Mouse (Mus musculus) limb, embryonic 11.5 days (tissue): ENCODE results near the gene Stxbp6. TPM values are rescaled to one million over a fixed set of nuclear protein-coding genes. Genes with fewer than 3 reads are reported as not detected.
A peak's percentile ranks its signal among the peaks of the same experiment; 100 is the strongest.

ENCODE experiments used
- ATAC-seq: fragments of 200-750 bp; cut with Nextera tagmentation; 2 replicates; pipeline ENCODE4 v1.8.0; 2017; ENCODE audit warnings: low read depth; ENCODE audit not compliant: insufficient number of reproducible peaks, low FRiP score, low TSS enrichment
- DNase-seq: peaks from one replicate; pipeline ENCODE4 v3.0.0-alpha.2; 2015; ENCODE audit warnings: low spot score
- H3K27ac ChIP-seq: fragments of 300-500 bp; sonication (generic); replicated peaks from 2 replicates; pipeline ENCODE4 v1.5.1; 2014; ENCODE audit warnings: low read depth, mild to moderate bottlenecking, low read length
- H3K27me3 ChIP-seq: fragments of 300-500 bp; sonication (generic); 2 replicates; pipeline ENCODE4 v1.6.1; 2014; ENCODE audit warnings: mild to moderate bottlenecking, low read length, mixed read lengths; ENCODE audit not compliant: control insufficient read depth, insufficient read depth
- H3K36me3 ChIP-seq: fragments of 300-500 bp; sonication (generic); 2 replicates; pipeline ENCODE4 v1.6.1; 2014; ENCODE audit warnings: mild to moderate bottlenecking, low read length, moderate library complexity, mixed read lengths; ENCODE audit not compliant: control insufficient read depth, insufficient read depth
- H3K4me1 ChIP-seq: fragments of 300-500 bp; sonication (generic); 2 replicates; pipeline ENCODE4 v1.6.1; 2014; ENCODE audit warnings: low read length, mixed read lengths; ENCODE audit not compliant: control insufficient read depth, insufficient read depth
- H3K4me2 ChIP-seq: fragments of 300-500 bp; sonication (generic); 2 replicates; pipeline ENCODE4 v1.6.1; 2014; ENCODE audit warnings: low read depth, mild to moderate bottlenecking, moderate library complexity; ENCODE audit not compliant: severe bottlenecking
- H3K4me3 ChIP-seq: fragments of 300-500 bp; sonication (generic); 2 replicates; pipeline ENCODE4 v1.5.1; 2014; ENCODE audit warnings: low read depth, low read length
- H3K9ac ChIP-seq: fragments of 300-500 bp; sonication (generic); 2 replicates; pipeline ENCODE4 v1.6.1; 2014; ENCODE audit warnings: mild to moderate bottlenecking, low read length
- H3K9me3 ChIP-seq: fragments of 300-500 bp; sonication (generic); 2 replicates; pipeline ENCODE4 v1.6.1; 2016; ENCODE audit warnings: low read length; ENCODE audit not compliant: control insufficient read depth
- WGBS: fragments of 180-500 bp; shearing (Covaris S2); extraction: QIAGEN DNeasy Blood & Tissue Kit; methylation state at CpG from one replicate; pipeline ENCODE4 v1.1.7; 2014; 5-methylcytosine and 5-hydroxymethylcytosine counted together
- polyA plus RNA-seq: library from polyadenylated mRNA; unstranded; fragments of >200 nt; fragmentation: Nextera tagmentation; extraction: Ambion mirVana; gene quantifications from 2 replicates; pipeline ENCODE4 v1.2.1, GENCODE M21; 2014

Stxbp6 gene
- polyA plus RNA-seq, 1 experiment from 2014 or later, result 16.4 TPM

DNA sequence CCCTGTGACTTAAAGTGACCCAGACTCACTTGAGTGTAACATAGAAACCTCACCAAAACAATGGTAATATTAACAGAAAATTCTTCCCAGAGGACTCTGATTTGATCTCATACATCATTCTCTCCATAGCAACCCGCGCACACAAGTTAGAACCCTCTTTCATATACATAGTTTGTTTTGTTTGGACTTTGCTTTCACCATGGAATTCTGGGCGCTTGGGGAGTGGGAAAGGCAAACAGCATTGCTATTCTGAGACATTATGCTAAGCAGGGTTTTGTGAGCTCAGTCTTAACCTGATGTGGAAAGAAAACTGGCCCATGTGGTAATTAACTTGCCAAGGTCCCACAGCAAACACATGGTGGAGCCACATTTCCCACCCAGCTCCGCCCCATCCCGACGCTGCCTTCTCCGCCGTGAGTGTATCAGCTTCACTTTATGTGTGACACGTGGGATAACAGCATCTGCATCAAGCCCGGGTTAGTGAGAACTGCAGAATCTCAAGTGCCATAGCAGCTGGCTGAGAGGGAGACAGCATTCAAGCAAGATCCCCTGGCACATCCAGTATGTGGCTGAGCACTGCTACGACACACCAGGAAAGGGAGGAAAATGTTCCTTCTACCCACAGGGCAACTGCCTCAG is 7.3 kb downstream of the Stxbp6 start:
- Histone ChIP-seq H3K27me3 (no peaks in the 10 kb centered on the region), H3K9ac (no peak overlapping the region), H3K27ac (no peak overlapping the region), H3K36me3 (no peaks in the 10 kb centered on the region), H3K4me1 (peaks cover 23% of the 10 kb centered on the region), H3K4me2 (peak overlapping the region; percentile 22; the same call in 1 of the 2 replicates), H3K9me3 (no peaks in the 10 kb centered on the region), H3K4me3 (no peak overlapping the region)
- ATAC-seq, result no peak; the same call in 1 of the 2 replicates
- DNase-seq, result peak; percentile 48
- 24% methylated on average over 11 of the region's 11 CpGs for WGBS

DNA sequence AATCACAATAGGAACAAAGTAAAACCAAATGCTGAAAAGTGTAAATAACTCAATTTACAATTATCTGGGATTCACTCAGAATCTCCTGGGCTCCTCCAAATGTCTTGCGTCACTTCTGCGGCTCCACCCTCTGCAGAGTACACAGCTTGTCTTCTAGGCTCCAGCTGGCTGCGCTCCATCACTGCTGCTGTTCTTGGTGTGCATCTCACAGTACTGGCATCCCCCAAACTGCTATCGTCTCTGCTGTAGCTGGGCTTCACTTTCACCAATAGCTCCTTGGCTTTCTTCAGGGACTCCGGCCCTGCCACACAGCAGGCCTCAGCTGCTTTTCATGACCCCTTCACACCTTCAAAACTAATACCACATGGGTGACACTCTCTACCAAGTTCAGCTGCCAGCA is 10.9 kb downstream of the Stxbp6 start:
- no peak overlapping the region for H3K27ac ChIP-seq
- no peaks in the 10 kb centered on the region for H3K9me3 ChIP-seq
- no peaks in the 10 kb centered on the region for H3K36me3 ChIP-seq
- H3K4me3 ChIP-seq, result no peak overlapping the region
- H3K4me2 ChIP-seq, result no peak overlapping the region
- DNase-seq (no peak), ATAC-seq (no peak)
- H3K4me1 ChIP-seq, result peaks cover 22% of the 10 kb centered on the region
- no peaks in the 10 kb centered on the region for H3K27me3 ChIP-seq
- H3K9ac ChIP-seq, result no peak overlapping the region
- WGBS, result 61% methylated on average over 5 of the region's 5 CpGs

DNA sequence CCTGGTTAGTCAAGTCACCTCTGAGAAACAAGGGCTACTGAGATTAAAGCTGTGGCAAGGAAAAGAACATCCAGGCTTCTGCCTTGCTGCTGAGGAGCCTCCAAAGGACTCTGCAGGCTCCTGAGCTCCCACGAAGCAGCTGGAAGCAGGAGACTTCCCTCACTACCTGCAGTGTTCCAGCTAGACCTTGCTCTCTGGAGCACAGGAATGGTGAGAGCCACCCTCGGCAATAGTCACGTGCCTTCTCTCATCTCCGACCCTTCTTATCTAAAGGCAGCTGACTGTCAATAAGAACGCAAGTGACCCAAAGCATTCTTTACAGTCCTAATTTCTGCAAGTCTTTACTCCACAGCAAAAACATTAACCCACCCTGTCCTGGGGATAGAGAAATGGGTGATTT is 13.2 kb downstream of the Stxbp6 start:
- DNase-seq (no peak), ATAC-seq (no peak)
- Histone ChIP-seq H3K4me3 (no peak overlapping the region), H3K27ac (no peak overlapping the region), H3K36me3 (no peaks in the 10 kb centered on the region), H3K27me3 (no peaks in the 10 kb centered on the region), H3K9me3 (no peaks in the 10 kb centered on the region), H3K4me1 (peaks cover 4% of the 10 kb centered on the region; the same call in 1 of the 2 replicates), H3K9ac (no peak overlapping the region), H3K4me2 (no peak overlapping the region)
- WGBS, result 58% methylated on average over 5 of the region's 5 CpGs

DNA sequence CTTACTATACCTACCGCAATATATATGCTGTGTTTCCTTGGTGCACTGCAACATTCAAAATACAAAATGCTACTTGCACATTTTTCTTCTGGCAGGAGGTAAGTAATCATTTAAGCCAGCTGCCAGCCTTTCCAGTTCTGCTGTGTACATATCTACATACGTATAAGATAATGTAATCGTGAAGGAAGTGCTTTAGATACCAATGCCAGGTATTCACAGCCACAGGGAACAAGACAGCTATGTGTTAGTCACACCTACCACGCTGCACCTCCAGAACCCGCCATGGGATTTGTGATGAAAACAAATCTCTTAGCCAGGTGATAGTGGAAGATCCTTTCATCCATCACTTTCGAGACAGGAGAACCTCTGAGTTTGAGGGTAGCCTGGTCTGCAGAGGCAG is 13.7 kb downstream of the Stxbp6 start:
- Histone ChIP-seq H3K4me3 (no peak overlapping the region), H3K27ac (no peak overlapping the region), H3K9ac (no peak overlapping the region), H3K27me3 (no peaks in the 10 kb centered on the region), H3K36me3 (no peaks in the 10 kb centered on the region), H3K4me2 (no peak overlapping the region), H3K9me3 (no peaks in the 10 kb centered on the region), H3K4me1 (peaks cover 4% of the 10 kb centered on the region; the same call in 1 of the 2 replicates)
- no peak for DNase-seq
- 83% methylated on average over 6 of the region's 6 CpGs for WGBS
- no peak for ATAC-seq

DNA sequence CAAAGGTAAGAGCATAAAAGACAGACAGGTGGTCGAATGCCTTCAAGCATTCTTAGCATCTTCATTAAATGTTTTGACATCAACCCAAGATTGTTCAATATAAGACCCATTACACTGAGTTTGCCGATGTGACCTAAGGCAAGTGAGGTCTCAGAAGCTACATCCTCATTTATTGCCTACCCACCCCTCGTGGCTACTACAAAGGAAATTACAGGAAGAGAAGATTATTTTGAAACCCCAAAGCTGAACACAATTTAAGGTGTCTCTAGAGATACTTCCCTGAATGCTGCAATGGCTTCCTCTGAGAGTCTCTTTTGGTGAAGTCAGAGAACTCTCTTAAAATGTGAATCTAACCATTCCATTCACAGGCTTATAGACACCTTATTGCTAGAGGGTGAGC is 16.5 kb downstream of the Stxbp6 start:
- H3K27ac ChIP-seq, result no peak overlapping the region
- 46% methylated on average over 3 of the region's 3 CpGs for WGBS
- no peaks in the 10 kb centered on the region for H3K27me3 ChIP-seq
- no peaks in the 10 kb centered on the region for H3K9me3 ChIP-seq
- no peaks in the 10 kb centered on the region for H3K4me1 ChIP-seq
- no peak overlapping the region for H3K4me2 ChIP-seq
- DNase-seq (no peak), ATAC-seq (no peak)
- no peak overlapping the region for H3K4me3 ChIP-seq
- H3K9ac ChIP-seq, result no peak overlapping the region
- no peaks in the 10 kb centered on the region for H3K36me3 ChIP-seq

DNA sequence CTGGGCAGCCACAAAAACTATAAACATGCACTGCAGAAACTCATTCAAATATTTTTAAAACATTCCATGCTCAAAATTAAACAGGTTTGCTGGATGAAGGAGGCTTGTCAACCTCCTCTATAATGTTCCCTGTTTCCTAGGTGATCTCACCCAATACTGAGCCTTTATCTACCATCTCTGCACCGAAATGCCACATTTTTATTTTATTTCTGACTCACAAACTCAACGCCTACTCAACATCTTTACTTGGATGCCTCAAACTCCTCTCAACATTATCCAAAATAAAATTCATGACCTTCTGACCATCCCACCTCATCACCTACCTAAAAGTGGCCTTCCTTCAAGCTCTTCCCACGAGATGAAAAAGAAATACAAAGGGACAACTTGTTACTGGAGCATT is 18.1 kb downstream of the Stxbp6 start:
- Histone ChIP-seq H3K4me1 (no peaks in the 10 kb centered on the region), H3K4me3 (no peak overlapping the region), H3K36me3 (no peaks in the 10 kb centered on the region), H3K9ac (no peak overlapping the region), H3K4me2 (no peak overlapping the region), H3K27me3 (no peaks in the 10 kb centered on the region), H3K27ac (no peak overlapping the region), H3K9me3 (no peaks in the 10 kb centered on the region)
- 92% methylated on average over 3 of the region's 3 CpGs for WGBS
- ATAC-seq (no peak), DNase-seq (no peak)

DNA sequence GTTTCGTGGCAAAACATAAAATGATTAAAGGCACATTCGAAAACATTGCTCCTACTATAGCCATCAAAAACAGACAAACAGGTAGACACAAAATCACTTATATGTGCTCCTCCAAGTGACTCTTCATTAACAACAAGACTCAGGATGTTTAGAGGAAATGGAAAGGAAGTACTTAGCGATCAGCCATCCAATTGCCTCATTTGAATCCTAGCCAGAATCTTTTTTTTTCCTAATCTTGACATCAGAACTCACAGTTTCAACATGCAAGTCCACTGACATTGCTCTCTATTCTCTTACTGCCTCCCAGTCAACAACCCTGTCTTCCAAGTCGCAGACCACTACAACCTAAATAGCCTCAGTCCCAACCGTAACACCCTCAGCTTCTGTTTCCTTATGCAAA is 21.2 kb downstream of the Stxbp6 start:
- DNase-seq, result no peak
- no peaks in the 10 kb centered on the region for H3K9me3 ChIP-seq
- no peaks in the 10 kb centered on the region for H3K27me3 ChIP-seq
- no peaks in the 10 kb centered on the region for H3K36me3 ChIP-seq
- no peak for ATAC-seq
- no peak overlapping the region for H3K27ac ChIP-seq
- H3K9ac ChIP-seq, result no peak overlapping the region
- no peak overlapping the region for H3K4me2 ChIP-seq
- WGBS, result 89% methylated on average over 5 of the region's 5 CpGs
- no peaks in the 10 kb centered on the region for H3K4me1 ChIP-seq
- no peak overlapping the region for H3K4me3 ChIP-seq

DNA sequence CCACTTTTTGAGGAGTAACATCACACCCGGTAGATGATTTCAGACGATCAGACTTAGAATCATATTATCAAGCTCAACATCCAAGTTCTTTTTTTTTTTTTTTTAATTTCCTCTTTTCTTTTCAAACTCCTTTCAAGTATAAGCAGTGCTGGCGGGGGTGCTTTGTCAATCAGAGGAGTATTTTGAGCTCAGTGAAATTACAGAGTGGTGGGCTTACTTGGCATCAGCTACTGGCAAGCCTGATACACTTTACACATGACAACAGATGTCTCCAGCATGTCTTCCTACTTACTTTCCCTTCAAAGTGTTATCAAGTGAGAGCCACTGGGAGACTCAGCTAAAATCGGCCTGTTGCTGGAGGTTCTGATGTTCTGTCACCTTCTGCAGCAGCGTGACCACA is 21.6 kb downstream of the Stxbp6 start:
- no peak overlapping the region for H3K27ac ChIP-seq
- H3K4me2 ChIP-seq, result no peak overlapping the region
- H3K9me3 ChIP-seq, result no peaks in the 10 kb centered on the region
- H3K36me3 ChIP-seq, result no peaks in the 10 kb centered on the region
- no peak for ATAC-seq
- no peak for DNase-seq
- H3K27me3 ChIP-seq, result no peaks in the 10 kb centered on the region
- H3K4me3 ChIP-seq, result no peak overlapping the region
- 90% methylated on average over 5 of the region's 5 CpGs for WGBS
- H3K9ac ChIP-seq, result no peak overlapping the region
- H3K4me1 ChIP-seq, result no peaks in the 10 kb centered on the region

DNA sequence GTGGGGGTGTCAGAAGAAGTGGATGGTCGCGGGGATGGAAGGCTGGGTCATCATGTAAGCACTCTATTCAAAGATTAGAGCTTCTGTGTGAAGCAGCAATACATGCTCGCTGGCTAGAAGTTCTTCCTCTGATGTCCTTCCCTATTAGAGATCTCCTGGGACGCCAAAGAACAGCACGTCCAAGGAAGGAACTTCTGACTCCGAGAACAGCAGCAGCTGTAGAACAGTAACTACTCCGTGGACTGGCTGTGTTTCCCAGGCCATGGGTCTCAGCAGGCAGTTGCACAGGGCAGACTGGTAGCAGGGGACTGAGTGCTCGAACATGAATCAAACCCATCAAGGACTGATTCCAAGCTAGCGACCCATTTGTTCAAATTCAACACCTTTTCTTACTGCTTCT is 24.6 kb downstream of the Stxbp6 start:
- DNase-seq (no peak), ATAC-seq (no peak)
- no peaks in the 10 kb centered on the region for H3K36me3 ChIP-seq
- H3K9me3 ChIP-seq, result no peaks in the 10 kb centered on the region
- 74% methylated on average over 9 of the region's 9 CpGs for WGBS
- H3K9ac ChIP-seq, result no peak overlapping the region
- H3K4me1 ChIP-seq, result no peaks in the 10 kb centered on the region
- no peak overlapping the region for H3K4me2 ChIP-seq
- no peaks in the 10 kb centered on the region for H3K27me3 ChIP-seq
- no peak overlapping the region for H3K27ac ChIP-seq
- H3K4me3 ChIP-seq, result no peak overlapping the region
